Mouse (Mus musculus) heart, embryonic 14.5 days (tissue): ENCODE measurements around the gene Snx15. TPM values are rescaled to one million over a fixed set of nuclear protein-coding genes. Genes with fewer than 3 reads are reported as not detected.

ENCODE experiments used
- polyA plus RNA-seq: library from polyadenylated mRNA; unstranded; fragments of >200 nt; fragmentation: Nextera tagmentation; extraction: Ambion mirVana; gene quantifications from 2 replicates; pipeline ENCODE4 v1.2.1, GENCODE M21; 2014

The Snx15 gene
- polyA plus RNA-seq, 1 experiment from 2014 or later, result 23.9 TPM

Other genes with a start within 250 kb of the Snx15 start
- gene Tigd3, start 234.2 kb downstream of the Snx15 start, polyA plus RNA-seq, result 1.1 and 1.8 TPM in 2 replicates
- 85.8 and 86.9 TPM in 2 replicates for gene Dpf2, start 215.3 kb downstream of the Snx15 start, polyA plus RNA-seq
- 9.1 and 9.7 TPM in 2 replicates for gene Cdc42ep2, start 203.5 kb downstream of the Snx15 start, polyA plus RNA-seq
- gene Pola2, start 164.1 kb downstream of the Snx15 start, polyA plus RNA-seq, result 42.7 and 45.1 TPM in 2 replicates
- gene Slc22a20, start 142.2 kb downstream of the Snx15 start, polyA plus RNA-seq, result not detected in 2 replicates
- gene Capn1, start 112.4 kb downstream of the Snx15 start, polyA plus RNA-seq, result 6.5 and 7.3 TPM in 2 replicates
- 14.8 and 16.0 TPM in 2 replicates for gene Syvn1, start 81.7 kb downstream of the Snx15 start, polyA plus RNA-seq
- gene Mrpl49, start 70.5 kb downstream of the Snx15 start, polyA plus RNA-seq, result 64.5 and 69.4 TPM in 2 replicates
- 562 and 618 TPM in 2 replicates for gene Fau, start 70.5 kb downstream of the Snx15 start, polyA plus RNA-seq
- 25.5 and 25.6 TPM in 2 replicates for gene Znhit2, start 67.1 kb downstream of the Snx15 start, polyA plus RNA-seq
- gene Tm7sf2, start 59.9 kb downstream of the Snx15 start, polyA plus RNA-seq, result 6.7 and 7.6 TPM in 2 replicates
- 36.9 and 44.8 TPM in 2 replicates for gene Vps51, start 51.1 kb downstream of the Snx15 start, polyA plus RNA-seq
- not detected in 2 replicates for gene Tmem262, start 48.3 kb downstream of the Snx15 start, polyA plus RNA-seq
- gene Gm28374, start 46.0 kb downstream of the Snx15 start, polyA plus RNA-seq, result 0.47 and 0.49 TPM in 2 replicates
- 46.6 and 52.9 TPM in 2 replicates for gene Zfpl1, start 43.3 kb downstream of the Snx15 start, polyA plus RNA-seq
- gene Cdca5, start 43.3 kb downstream of the Snx15 start, polyA plus RNA-seq, result 24.0 and 24.5 TPM in 2 replicates
- gene AC131692.1, start 33.9 kb downstream of the Snx15 start, polyA plus RNA-seq, result 0.38 TPM in 1 of 2 replicates, not detected in the other
- gene Naaladl1, start 22.5 kb downstream of the Snx15 start, polyA plus RNA-seq, result 0.12 and 0.20 TPM in 2 replicates
- gene Sac3d1, start 9.7 kb downstream of the Snx15 start, polyA plus RNA-seq, result 36.0 and 36.3 TPM in 2 replicates
- gene Batf2, start 12.7 kb upstream of the Snx15 start, polyA plus RNA-seq, result 0.30 TPM in 1 of 2 replicates, not detected in the other
- 61.3 and 70.7 TPM in 2 replicates for gene Arl2, start 13.2 kb upstream of the Snx15 start, polyA plus RNA-seq
- gene Majin, start 56.1 kb upstream of the Snx15 start, polyA plus RNA-seq, result not detected in 2 replicates
- gene Gpha2, start 98.1 kb upstream of the Snx15 start, polyA plus RNA-seq, result 0.36 TPM in 1 of 2 replicates, not detected in the other
- gene Ppp2r5b, start 107.6 kb upstream of the Snx15 start, polyA plus RNA-seq, result 20.7 and 26.0 TPM in 2 replicates
- gene Atg2a, start 113.4 kb upstream of the Snx15 start, polyA plus RNA-seq, result 7.1 and 7.8 TPM in 2 replicates
- gene Ehd1, start 148.4 kb upstream of the Snx15 start, polyA plus RNA-seq, result 51.7 and 60.0 TPM in 2 replicates
- 0.43 and 0.78 TPM in 2 replicates for gene Cdc42bpg, start 178.2 kb upstream of the Snx15 start, polyA plus RNA-seq
- 23.3 and 24.1 TPM in 2 replicates for gene Men1, start 206.7 kb upstream of the Snx15 start, polyA plus RNA-seq
- 9.0 and 13.0 TPM in 2 replicates for gene Map4k2, start 212.8 kb upstream of the Snx15 start, polyA plus RNA-seq
- gene Sf1, start 235.4 kb upstream of the Snx15 start, polyA plus RNA-seq, result 86.9 and 93.1 TPM in 2 replicates